Mouse (Mus musculus): ENCODE data around the gene Renbp.

Renbp gene

DNA sequence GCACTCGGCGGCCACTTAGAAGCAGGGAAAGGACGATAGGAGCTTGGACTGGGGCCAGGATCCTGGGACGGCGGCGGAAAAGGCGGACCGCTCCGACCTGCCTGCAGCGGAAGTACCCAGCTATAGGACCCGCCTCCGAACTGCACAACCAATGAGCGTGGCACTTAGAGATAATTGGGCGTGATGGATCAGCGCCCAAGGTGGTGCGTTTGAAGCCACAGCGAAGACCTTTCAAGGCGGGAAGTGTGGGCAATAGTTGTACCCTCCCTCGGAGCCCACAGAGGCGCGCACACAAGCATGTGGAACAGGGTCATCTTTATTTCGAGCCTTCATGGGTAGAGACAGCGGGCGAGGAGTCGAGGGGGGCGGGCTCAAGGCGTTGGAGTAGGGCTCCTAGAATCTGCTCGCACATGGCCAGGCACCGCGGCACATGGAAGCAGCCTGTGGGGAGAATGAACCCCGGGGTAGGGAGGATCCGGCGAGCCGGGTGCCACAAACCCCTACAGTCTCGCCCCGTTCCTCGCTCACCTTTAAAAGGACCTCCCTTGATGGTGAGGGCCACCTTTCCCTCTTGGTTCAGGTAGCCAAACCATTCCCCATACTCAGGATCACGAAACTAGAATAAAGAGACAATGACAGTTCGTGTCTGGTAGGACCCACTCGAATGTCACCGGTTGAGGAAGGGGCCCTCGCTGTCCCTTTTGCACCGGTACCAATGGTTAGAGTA lies 8.7 kb downstream of the Renbp start, which contains the start of the genes Arhgap4 and Naa10:
Gene Arhgap4 (minus strand): TSS at position 48 of the 727 bp plus-strand sequence.
Gene Naa10 (minus strand): TSS at position 122 of the 727 bp plus-strand sequence.
- intact Hi-C loops (cut with DNase I): no loop called here

DNA sequence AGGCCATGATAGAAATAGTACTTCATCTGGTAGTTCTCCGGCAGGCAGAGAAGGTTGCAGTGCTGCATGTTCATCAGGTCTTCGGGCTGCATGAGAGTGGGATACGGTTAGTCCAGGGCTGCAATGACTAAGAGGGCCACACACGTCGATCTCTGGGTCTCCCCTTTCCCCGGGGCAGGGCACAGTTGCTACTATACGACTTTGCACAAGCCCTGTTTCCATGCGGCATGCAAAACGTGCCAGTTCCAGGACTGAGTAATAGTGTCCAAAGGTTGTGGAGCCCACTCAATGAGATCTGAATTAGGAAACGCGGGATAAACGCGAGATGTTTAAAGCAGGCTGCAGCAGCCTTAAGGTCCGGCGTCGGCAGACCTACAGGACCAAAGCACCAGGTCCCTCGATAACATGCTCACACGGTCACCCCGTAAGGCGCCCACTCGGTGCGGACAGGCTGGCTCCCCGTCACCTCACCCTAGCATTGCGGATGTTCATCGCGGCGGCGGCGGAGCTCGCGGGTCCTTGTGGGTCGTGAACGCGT lies 9.3 kb downstream of the Renbp start:
- intact Hi-C loops (cut with DNase I): no loop called here

DNA sequence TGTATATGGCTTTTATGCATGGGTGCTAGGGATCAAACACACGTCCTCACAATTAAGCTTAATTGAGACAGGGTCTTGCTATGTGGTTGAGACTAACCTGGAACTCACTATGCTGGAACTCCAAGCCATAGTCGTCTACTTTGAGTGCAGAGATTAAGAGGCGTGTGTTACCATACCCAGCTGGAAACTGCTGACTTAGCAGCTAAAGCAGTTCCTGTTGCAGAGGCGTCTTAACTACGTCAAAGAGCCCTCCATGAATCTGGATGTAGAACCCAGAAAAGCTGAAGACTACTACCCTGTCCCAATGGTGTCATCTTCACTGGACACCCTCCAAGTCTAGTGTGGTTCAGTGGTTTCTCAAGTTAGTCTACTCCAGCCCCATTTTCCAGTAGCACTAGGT lies 12.0 kb downstream of the Renbp start:
- intact Hi-C loops (cut with DNase I): no loop called here

DNA sequence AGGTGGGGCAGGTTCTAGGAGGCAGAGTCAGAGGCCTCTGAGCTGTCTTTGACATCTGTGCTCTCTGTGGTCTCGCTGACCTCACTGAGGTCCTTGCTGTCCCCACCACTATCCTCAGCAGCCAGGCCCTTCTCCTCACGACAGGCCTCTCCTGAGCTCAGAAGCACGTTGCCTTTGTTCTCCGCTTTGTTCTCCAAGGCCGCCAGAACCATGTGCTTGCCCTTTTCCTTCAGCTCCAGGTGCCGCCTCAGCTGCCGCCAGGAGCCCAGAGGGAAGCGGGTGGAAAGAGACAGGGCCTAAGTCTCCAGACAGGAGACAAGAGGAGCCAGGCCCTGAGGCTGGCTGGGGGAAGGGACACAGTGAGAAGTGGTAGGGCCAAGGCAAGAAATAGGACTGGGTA lies 13.7 kb downstream of the Renbp start:
- intact Hi-C loops (cut with DNase I): no loop called here

DNA sequence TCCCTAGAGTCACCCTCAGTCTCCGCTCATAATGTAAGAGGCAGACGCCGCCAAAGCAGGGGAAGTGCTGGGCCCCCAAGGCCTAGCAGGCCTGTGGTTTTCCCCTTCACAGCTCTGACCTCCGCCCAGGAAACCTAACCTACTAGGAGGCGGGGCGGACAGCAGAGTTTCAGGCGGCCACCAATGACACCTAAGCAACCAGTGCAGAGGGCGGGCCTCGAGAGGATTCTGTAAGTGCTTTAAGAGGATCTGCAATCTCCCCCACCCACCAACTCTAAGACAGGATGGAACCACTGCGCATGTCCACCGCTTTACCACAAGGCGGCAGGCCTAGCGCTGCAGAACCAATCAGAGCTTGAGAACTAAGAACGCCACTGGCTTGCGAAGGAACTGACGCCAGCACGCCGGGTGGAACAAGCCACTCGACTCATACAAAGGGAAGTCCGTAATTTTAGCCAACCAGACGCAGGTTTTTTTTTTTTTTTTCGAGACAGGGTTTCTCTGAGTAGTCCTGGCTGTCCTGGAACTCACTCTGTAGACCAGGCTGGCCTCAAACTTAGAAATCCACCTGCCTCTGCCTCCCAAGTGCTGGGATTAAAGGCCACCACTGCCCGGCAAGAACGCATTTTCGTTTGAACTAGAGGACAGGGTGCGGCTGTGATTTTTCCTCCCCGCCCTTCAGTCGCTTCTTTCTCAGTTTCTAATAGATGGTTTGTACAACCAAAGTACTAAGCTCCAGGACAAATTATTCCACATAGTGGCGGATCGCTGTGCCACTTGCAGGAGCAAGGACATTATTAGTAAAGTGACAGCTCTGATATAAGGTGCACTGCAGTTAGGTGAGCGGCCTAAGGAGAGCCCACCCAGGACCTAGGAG lies 15.6 kb downstream of the Renbp start:
- intact Hi-C loops (cut with DNase I): no loop called here

DNA sequence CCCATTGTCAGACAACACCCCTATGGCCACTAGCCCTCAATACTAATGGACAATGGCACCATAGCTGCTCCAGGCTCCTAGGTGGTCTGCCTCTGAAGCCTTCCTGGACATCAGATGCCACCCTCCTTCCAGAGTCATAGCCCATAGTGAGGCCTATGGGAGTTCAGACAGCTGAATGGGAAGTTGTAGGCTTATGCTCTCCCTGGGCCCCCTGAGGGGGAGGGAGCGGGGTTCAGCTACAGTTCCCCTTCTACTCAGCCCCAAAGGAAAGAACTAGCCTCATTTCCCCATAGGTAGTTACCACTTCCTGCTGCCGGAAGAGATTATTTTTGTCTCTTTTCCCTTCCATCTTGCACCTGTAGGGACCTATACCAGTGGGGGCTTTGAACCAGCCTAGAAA lies 19.1 kb downstream of the Renbp start:
- intact Hi-C loops (cut with DNase I): no loop called here

DNA sequence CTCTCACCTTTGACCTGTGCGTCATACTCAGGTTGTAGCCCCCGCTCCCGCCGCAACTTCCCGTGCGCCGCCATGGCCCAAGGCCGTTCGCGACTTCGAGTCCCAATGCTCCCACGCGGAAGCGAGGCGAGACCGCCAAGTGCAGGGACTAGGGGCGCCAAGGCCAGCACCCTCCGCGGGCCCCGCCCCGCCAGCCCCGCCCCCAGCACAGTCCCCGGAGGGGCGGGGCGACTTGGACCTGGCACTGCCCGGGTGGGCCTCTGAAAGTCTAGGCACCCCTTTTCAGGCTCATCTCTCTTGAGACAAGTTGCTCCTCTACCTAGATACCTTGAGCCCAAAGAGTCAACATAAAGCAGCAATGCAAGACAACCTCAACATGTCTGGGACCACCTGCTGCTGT lies 19.5 kb downstream of the Renbp start:
- intact Hi-C loops (cut with DNase I): no loop called here

DNA sequence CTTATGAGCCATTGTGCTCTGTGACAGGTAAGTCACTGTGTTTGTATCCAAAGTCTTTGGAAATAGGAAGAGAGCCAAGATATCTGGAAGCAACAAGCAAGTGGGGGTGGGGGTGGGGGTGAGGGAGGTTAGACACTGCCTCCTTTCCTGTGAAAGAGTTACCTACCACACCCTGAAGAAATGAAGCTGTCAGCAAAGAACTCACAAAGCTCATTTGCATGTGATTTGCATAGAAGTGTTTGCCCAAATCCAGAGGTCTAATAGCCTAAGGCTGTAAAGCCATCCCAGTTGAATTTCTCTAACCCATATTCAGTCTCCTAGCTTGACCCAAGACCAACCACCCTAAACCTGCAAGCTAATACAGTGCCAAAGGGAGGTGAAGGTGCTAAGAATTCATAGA lies 20.2 kb downstream of the Renbp start:
- intact Hi-C loops (cut with DNase I): no loop called here

DNA sequence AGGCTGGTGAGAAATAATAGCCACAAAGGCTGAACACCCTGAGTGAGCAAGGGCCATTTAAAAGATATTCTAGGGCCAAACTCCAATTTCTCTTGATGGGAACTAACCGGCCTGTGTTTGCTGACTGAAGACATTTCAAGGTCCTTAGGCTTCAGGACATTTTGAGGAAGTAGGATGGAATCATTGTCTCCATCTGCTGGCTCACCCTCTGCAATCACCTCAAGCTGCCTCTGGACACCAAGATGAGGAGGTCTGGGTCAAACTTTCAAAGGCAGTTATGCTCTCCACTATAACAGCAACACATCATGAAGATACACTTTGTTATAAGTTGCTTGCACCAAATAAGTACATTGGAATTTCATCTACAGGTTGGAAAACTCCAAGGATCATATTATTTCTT lies 20.6 kb downstream of the Renbp start:
- intact Hi-C loops (cut with DNase I): no loop called here

DNA sequence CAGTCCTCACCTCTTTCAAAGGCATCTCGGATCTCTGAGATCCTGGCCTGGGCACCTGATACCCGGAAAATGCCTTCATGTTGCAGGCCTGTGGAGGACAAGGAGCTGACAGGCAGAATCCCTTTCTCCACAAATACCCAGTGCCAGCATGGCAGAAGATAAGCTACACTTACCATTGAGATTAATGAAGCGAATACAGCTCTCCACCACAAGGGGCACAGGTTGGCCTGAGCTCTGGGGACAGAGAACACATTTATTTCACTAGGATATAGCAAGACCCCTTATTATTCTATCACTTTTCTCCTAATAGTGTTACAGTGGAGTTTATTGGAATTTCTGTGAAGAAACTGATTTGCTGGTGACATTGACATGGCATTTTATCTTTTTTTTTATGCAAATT lies 32.7 kb downstream of the Renbp start:
- intact Hi-C loops (cut with DNase I): loop anchor here (5.0 kb wide), 1 partner anchor 101 kb away; no protein-coding TSS in a partner anchor

DNA sequence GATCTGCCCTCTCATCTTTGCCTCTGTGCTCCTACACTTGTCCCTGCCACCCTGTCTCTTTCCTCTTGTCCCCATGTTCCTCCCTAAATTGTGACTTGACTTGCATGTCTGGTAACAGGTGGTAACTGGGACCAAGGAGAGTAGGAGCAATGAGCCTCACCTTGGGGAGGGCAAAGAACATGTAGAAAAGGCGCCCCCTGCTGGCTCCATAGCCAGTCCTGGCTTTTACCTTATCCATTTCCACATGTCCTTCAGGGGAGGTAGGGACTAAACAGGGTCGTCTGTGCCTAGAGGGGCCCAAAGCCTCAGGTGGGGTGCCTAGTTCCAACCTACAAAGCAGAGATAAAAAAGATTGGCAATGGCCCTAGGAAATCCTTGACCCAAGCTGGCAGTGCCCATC lies 34.9 kb downstream of the Renbp start, which contains the start of gene L1cam:
Gene L1cam (minus strand): TSS at position 387 of the 400 bp plus-strand sequence.
- intact Hi-C loops (cut with DNase I): loop anchor here (5.0 kb wide), 1 partner anchor 98 kb away; no protein-coding TSS in a partner anchor

DNA sequence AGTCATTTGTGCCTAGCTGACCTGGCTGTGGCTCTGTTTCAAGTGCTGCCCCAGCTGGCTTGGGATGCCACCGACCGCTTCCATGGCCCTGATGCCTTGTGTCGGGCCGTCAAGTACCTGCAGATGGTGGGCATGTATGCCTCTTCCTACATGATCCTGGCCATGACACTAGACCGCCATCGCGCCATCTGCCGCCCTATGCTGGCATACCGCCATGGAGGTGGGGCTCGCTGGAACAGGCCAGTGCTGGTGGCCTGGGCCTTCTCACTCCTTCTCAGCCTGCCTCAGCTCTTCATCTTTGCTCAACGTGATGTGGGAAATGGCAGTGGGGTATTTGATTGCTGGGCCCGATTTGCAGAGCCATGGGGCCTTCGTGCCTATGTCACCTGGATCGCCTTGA lies 37.8 kb downstream of the Renbp start:
- intact Hi-C loops (cut with DNase I): no loop called here

DNA sequence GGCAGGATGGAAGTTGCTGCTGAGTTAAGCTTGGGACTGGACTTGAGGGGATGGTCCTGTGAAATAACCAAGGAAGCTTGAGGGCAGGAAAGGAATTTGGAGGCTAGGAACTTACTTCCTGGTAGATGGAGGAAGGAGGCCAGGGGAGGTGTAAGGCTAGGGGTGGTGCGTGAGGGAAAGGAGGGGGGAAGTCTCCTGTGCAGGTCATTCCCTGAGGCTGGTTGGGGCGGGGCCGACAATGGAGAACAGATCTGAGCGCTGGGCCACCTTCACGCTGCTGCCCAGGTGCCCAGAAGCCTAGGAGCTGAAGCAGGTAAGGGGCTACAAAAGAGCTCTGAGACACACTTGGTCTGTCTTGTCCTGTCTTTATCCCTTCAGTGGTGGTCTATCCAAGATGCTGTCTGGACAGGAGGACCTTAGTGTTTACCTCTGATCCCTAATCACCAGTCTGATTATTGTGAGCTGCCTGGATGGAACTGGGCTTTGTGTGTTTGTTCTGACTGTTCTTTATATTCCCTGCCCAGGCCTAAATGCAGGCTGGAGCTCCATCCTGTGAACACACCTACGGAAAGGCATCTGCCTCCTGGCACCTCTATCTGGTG lies 39.0 kb downstream of the Renbp start, which contains the start of gene Avpr2:
Gene Avpr2 (plus strand): TSS at position 552 of the 602 bp plus-strand sequence.
- intact Hi-C loops (cut with DNase I): no loop called here

DNA sequence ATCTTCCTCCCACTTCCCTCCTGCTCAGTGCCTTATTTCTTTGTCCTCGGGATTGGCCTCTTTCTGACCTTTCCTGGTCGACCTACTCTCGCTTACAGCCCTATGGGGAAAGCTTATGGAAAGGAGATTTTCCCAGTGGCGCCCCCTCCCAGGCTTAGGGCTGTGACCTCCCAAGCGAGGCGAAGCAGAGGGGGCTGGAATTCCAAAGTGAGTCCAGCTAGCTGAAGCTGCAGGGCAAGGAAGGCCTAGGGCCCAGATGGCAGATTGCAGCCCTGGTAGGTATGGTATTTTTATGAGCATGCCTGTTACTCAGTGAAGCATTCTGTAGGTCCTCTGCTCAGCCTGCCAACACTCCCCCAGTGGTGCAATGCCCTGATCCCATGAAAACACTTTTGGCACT lies 49.2 kb downstream of the Renbp start:
- intact Hi-C loops (cut with DNase I): no loop called here

DNA sequence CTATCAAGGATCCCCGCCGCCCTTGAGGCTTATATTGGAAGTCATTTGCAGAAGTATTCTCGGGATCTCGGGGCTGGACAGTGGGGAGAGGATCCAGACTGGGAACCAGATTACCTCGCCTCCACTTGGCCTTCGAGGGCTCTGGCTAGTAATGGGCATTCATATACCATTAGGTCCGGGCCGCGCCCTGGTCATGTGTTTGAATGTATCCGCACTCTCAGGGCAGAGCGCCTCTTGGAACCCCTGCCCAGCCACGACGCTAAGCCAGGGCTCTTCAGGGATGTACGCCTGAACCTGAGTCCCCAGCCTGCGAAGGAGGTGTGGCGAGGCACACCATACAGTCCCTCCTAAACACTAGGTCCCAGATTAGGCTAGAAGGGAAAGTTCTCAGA lies 49.6 kb downstream of the Renbp start:
- intact Hi-C loops (cut with DNase I): no loop called here

DNA sequence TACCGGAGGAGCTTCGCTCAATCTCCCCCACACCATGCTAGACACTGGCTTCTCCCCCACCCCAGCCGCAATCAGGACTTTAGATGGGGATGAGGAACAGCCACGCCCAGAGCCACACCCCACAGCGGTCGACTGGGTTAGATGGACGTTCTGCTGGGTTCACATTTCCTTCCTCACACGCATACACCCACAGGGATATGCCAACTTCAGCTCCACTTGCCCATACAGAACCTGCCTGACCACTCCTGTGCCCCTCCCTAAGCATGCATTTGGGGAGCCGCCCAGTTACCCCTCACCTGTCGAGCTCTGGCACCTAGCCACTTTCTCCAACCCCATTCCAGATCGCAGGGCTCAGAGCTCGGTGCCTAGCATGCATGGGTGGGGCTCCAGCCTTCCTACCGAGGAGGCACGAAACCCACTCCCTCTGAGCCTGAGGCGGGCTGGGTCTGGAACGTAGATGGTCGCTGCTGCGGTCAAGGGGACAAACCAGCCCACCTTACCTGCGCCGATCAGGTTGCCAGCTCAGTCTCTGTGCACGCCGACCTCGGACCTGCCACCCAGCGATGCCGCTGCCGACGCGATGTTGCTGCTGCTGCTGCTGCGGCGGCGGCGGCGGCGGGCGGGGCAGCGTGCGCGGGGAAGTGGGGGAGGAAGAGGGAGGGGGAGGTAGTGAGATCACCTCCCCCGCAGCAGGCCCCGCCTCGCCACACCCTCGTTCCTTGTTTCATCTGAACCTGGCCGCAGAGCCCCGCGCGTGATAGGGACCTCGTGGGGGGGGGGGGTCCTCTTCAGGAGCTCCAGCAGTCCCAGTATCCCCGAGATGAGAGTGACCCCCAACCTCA lies 50.2 kb downstream of the Renbp start:
- intact Hi-C loops (cut with DNase I): no loop called here

DNA sequence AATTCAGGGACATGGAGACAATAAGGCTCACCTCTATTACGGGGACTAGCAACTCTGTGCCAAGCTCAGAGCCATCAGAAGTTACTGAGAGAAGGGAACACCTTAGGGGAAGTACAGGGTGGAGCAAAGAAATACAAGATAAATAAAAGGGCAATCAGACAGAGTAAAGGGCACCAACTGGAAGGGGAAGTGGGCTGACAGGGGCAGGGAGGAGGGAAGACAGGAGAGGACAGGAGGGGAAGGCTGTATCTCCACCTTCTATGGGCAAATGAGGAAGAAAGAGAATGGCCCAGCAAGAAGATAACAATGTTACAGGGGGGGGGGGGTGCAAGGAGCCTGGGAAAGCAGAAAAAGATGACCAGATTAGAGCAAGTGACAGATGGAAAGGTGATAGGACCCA lies 53.6 kb downstream of the Renbp start:
- intact Hi-C loops (cut with DNase I): no loop called here

DNA sequence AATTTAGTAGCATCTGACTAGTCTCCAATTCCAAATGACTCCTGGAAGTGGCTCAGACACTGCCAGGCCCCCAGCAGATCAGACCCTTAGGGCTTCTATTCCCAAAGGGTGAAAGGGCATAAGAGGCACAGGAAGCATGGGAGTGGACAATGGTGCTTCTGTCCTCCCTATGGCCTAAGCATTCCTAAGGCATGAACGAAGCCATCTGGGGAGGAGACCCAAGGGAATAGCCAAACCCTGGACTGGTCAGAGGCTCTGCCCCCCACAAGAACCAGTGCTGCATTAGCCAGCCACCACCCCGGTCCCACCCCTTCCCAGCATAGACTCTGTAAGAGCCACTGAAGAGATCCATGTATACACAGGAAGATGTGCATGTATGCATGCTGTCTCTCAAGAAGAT lies 54.8 kb downstream of the Renbp start:
- intact Hi-C loops (cut with DNase I): no loop called here

All from adrenal gland (tissue).